Mouse (Mus musculus) megakaryocyte, embryonic 14.5 days (primary cell): Measurements from ENCODE around the gene Pip5k1b.

Experiments
- FLI1 ChIP-seq: IDR thresholded peaks from 2 replicates; pipeline ENCODE4 v1.6.1; 2012; ENCODE audit warnings: low read length, inconsistent platforms, mixed read lengths
- GATA1 ChIP-seq: IDR thresholded peaks from 3 replicates; pipeline ENCODE4 v1.6.1; 2012; ENCODE audit warnings: mixed read lengths, low read length, inconsistent platforms, borderline replicate concordance

- TF ChIP-seq FLI1 = no peak
- no peak for TF ChIP-seq GATA1
Measured at GRCm38 (mm10) chr19:24415778-24416621, 139.7 kb downstream of the Pip5k1b start.
